Mouse (Mus musculus): Measurements from ENCODE around the gene Tgfbr1. TPM values are rescaled to one million over a fixed set of nuclear protein-coding genes. Genes with fewer than 3 reads are reported as not detected.

Gene Tgfbr1
- polyA plus RNA-seq, 2 experiments: 35.1 to 43.0 TPM

DNA sequence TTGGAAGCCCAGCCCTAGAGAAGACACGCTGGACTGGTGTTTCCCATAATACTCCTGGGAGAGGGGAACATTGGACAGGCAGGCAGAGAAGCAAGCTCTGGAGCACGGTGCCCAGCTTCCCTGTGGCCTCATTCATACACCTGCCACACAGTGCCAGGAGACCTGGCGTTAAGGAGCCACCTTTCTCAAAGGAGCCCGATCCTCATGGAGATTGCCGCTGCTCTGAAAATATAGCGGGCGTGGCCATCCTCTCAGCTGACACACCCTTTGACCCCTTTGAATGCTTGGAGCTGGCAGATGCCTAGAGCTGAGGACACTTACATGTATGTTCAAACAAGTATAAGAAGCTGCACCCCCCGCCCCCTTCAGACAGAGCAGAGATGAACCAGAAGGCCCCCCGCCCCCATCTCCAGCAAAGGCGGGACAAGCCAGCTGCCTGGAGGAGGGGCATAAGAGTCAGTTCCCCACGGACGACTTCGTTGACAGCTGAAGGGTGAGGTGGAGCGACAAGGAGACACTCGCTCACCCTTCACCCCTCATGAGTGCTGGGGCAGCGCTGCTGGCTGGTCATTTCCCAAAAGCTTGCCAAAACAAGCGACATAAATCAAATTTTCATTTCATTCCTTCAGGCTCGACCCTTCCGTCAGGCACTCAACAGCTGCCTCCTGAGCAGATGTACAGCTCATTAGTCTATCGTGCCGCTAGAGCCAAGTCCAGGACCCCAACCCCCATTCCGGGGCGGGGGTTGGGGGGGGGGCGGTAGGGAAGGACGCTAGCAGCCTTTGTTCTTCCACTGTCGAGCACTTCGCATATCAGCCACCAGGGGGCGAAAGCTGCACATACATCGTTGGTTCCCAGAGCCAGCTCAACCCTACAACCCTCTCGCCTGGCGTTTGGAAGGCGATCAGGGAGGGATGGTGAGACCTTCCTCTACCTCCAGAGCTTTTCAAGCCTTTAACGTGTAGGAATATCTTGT is 84.6 kb downstream of the Tgfbr1 start:
- Histone ChIP-seq H3K27ac (replicated peaks; ENCODE audit: low read depth, low read length) (peak overlapping the region; percentile 61), H3K36me3 (ENCODE audit: control insufficient read depth, insufficient read depth, low read length) (no peaks in the 10 kb centered on the region), H3K4me1 (ENCODE audit: control insufficient read depth, insufficient read depth, low read length) (peaks cover 12% of the 10 kb centered on the region; the same call in 1 of the 2 replicates), H3K27me3 (ENCODE audit: control insufficient read depth, insufficient read depth, low read length) (no peaks in the 10 kb centered on the region), H3K9ac (ENCODE audit: low read depth, low read length, severe bottlenecking) (peak overlapping the region; percentile 86), H3K9me3 (ENCODE audit: control insufficient read depth, low read length) (no peaks in the 10 kb centered on the region), H3K4me2 (replicated peaks; ENCODE audit: low read depth, low read length, severe bottlenecking) (peak overlapping the region; percentile 98), H3K4me3 (replicated peaks; ENCODE audit: low read length) (peak overlapping the region; percentile 58)
- peak; percentile 91 for ATAC-seq (ENCODE audit: low FRiP score, low read depth)
- TF ChIP-seq POLR2A (IDR thresholded peaks at IDR 0.05; ENCODE audit: borderline replicate concordance, extremely low read depth, insufficient read depth, insufficient read length): 0 out of 2 replicates have a peak, but pooled peaks have one; percentile 31
- WGBS: under 1% methylated on average over 33 of the region's 33 CpGs
- peak; percentile 96 for DNase-seq (ENCODE audit: low spot score)

GRCm38 (mm10) chr4:47438956-47439355 is 85.9 kb downstream of the Tgfbr1 start:
- WGBS: 79% methylated on average over 6 of the region's 6 CpGs
- Histone ChIP-seq H3K4me2 (replicated peaks; ENCODE audit: low read depth, low read length, severe bottlenecking) (no peak overlapping the region), H3K9me3 (ENCODE audit: control insufficient read depth, low read length) (no peaks in the 10 kb centered on the region), H3K4me1 (ENCODE audit: control insufficient read depth, insufficient read depth, low read length) (peaks cover 12% of the 10 kb centered on the region; the same call in 1 of the 2 replicates), H3K4me3 (replicated peaks; ENCODE audit: low read length) (no peak overlapping the region), H3K27me3 (ENCODE audit: control insufficient read depth, insufficient read depth, low read length) (no peaks in the 10 kb centered on the region), H3K9ac (ENCODE audit: low read depth, low read length, severe bottlenecking) (no peak overlapping the region), H3K36me3 (ENCODE audit: control insufficient read depth, insufficient read depth, low read length) (no peaks in the 10 kb centered on the region), H3K27ac (replicated peaks; ENCODE audit: low read depth, low read length) (no peak overlapping the region)
- no peak for DNase-seq (ENCODE audit: low spot score)
- ATAC-seq (ENCODE audit: low FRiP score, low read depth): no peak
- no peak for TF ChIP-seq POLR2A (IDR thresholded peaks at IDR 0.05; ENCODE audit: borderline replicate concordance, extremely low read depth, insufficient read depth, insufficient read length)

DNA sequence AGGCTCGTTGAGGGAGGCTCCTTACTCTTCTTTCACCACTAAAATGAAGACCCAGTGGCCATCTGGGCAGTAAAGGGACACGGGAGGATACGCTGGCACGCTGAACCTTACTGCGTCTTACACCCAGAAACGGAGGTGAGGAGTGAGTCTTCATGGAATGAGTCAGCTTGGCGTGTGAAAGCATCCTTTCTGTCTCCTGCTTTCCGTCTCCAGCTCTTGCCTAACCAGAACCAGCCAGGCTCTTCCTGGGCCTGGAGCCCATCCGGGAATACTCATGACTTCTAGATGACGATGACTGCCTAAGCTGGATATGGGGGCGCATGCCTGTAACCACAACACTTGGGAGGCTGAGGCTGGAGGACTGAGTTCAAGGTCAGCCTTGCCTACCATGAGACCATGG is 87.9 kb downstream of the Tgfbr1 start:
- no peak overlapping the region for H3K4me3 ChIP-seq (replicated peaks; ENCODE audit: low read length)
- TF ChIP-seq POLR2A (IDR thresholded peaks at IDR 0.05; ENCODE audit: borderline replicate concordance, extremely low read depth, insufficient read depth, insufficient read length): no peak
- H3K9me3 ChIP-seq (ENCODE audit: control insufficient read depth, low read length): no peaks in the 10 kb centered on the region
- ATAC-seq (ENCODE audit: low FRiP score, low read depth): no peak
- WGBS: 89% methylated on average over 11 of the region's 11 CpGs
- peaks cover 9% of the 10 kb centered on the region; the same call in 1 of the 2 replicates for H3K4me1 ChIP-seq (ENCODE audit: control insufficient read depth, insufficient read depth, low read length)
- H3K36me3 ChIP-seq (ENCODE audit: control insufficient read depth, insufficient read depth, low read length): no peaks in the 10 kb centered on the region
- H3K9ac ChIP-seq (ENCODE audit: low read depth, low read length, severe bottlenecking): no peak overlapping the region
- no peak for DNase-seq (ENCODE audit: low spot score)
- H3K27ac ChIP-seq (replicated peaks; ENCODE audit: low read depth, low read length): no peak overlapping the region
- H3K27me3 ChIP-seq (ENCODE audit: control insufficient read depth, insufficient read depth, low read length): no peaks in the 10 kb centered on the region
- no peak overlapping the region for H3K4me2 ChIP-seq (replicated peaks; ENCODE audit: low read depth, low read length, severe bottlenecking)

DNA sequence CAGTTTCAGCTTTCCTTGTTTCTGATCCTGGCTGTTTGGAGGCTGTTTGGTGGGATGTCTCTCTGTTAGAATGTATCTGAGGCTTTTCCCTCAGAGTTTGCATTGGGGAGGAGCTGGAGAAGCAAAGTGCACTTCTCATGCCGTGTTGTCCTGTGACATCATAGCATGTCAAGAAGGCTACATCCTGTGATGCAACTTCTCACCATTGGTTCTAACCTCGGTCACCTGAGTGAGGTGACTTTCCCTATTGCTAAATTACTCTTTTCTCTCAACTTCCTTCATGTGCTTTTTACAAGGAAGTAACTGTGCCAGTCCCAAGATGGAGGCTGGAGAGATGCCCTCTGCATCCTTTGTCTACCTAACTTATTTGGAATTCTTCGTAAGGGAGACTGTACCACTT is 95.5 kb downstream of the Tgfbr1 start:
- DNase-seq (ENCODE audit: low spot score): no peak
- Histone ChIP-seq H3K4me3 (replicated peaks; ENCODE audit: low read length) (no peak overlapping the region), H3K4me2 (replicated peaks; ENCODE audit: low read depth, low read length, severe bottlenecking) (no peak overlapping the region), H3K27ac (replicated peaks; ENCODE audit: low read depth, low read length) (no peak overlapping the region), H3K27me3 (ENCODE audit: control insufficient read depth, insufficient read depth, low read length) (no peaks in the 10 kb centered on the region), H3K9me3 (ENCODE audit: control insufficient read depth, low read length) (no peaks in the 10 kb centered on the region), H3K4me1 (ENCODE audit: control insufficient read depth, insufficient read depth, low read length) (no peaks in the 10 kb centered on the region), H3K9ac (ENCODE audit: low read depth, low read length, severe bottlenecking) (no peak overlapping the region), H3K36me3 (ENCODE audit: control insufficient read depth, insufficient read depth, low read length) (no peaks in the 10 kb centered on the region)
- TF ChIP-seq POLR2A (IDR thresholded peaks at IDR 0.05; ENCODE audit: borderline replicate concordance, extremely low read depth, insufficient read depth, insufficient read length): no peak
- no peak for ATAC-seq (ENCODE audit: low FRiP score, low read depth)
- 86% methylated on average over 3 of the region's 3 CpGs for WGBS

GRCm38 (mm10) chr4:47449116-47449515 is 96.1 kb downstream of the Tgfbr1 start:
- no peaks in the 10 kb centered on the region for H3K4me1 ChIP-seq (ENCODE audit: control insufficient read depth, insufficient read depth, low read length)
- 40% methylated on average over 5 of the region's 5 CpGs for WGBS
- H3K27me3 ChIP-seq (ENCODE audit: control insufficient read depth, insufficient read depth, low read length): no peaks in the 10 kb centered on the region
- H3K9me3 ChIP-seq (ENCODE audit: control insufficient read depth, low read length): no peaks in the 10 kb centered on the region
- no peak for DNase-seq (ENCODE audit: low spot score)
- H3K4me2 ChIP-seq (replicated peaks; ENCODE audit: low read depth, low read length, severe bottlenecking): no peak overlapping the region
- no peak overlapping the region for H3K27ac ChIP-seq (replicated peaks; ENCODE audit: low read depth, low read length)
- H3K4me3 ChIP-seq (replicated peaks; ENCODE audit: low read length): no peak overlapping the region
- TF ChIP-seq POLR2A (IDR thresholded peaks at IDR 0.05; ENCODE audit: borderline replicate concordance, extremely low read depth, insufficient read depth, insufficient read length): no peak
- ATAC-seq (ENCODE audit: low FRiP score, low read depth): no peak
- H3K36me3 ChIP-seq (ENCODE audit: control insufficient read depth, insufficient read depth, low read length): no peaks in the 10 kb centered on the region
- no peak overlapping the region for H3K9ac ChIP-seq (ENCODE audit: low read depth, low read length, severe bottlenecking)

Data from limb, embryonic 14.5 days (tissue).